Mouse (Mus musculus): ENCODE results near the gene Kat2b. TPM values are rescaled to one million over a fixed set of nuclear protein-coding genes. Genes with fewer than 3 reads are reported as not detected.
"Not testable (repeated sequence)": the region's sequence is repeated elsewhere in the genome, so short reads cannot be mapped to it uniquely, and the experiment has no call there.

Gene Kat2b
- polyA plus RNA-seq, 1 experiment from 2014 or later = 5.0 TPM

DNA sequence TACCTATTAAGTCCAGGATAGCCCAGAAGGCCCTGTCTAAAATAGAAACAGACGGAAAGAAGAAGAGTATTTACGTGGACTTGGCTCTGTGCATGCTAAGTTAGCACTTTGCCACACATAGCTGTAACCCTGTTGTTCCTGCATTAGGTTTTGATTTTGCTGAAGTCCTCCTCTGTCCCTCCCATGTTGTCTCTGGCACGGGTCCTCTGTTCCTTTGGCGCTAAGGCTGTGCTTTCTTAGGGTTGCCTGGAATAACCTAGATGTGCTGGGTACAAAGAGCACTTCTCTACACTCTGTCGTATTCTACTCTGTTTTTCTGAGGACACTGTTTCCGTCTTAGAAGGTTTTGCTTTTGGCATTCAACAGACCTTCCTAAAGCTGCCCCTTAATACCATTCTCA, 88.4 kb downstream of the Kat2b start:
- WGBS = 90% methylated on average over 6 of the region's 6 CpGs
- Histone ChIP-seq H3K27me3 (no peaks in the 10 kb centered on the region), H3K9ac (replicated peaks) (no peak overlapping the region), H3K9me3 (no peaks in the 10 kb centered on the region), H3K4me3 (replicated peaks) (no peak overlapping the region), H3K27ac (no peak overlapping the region), H3K36me3 (peaks cover 44% of the 10 kb centered on the region), H3K4me1 (replicated peaks) (peaks cover 18% of the 10 kb centered on the region), H3K4me2 (replicated peaks) (no peak overlapping the region)
- no peak for ATAC-seq

DNA sequence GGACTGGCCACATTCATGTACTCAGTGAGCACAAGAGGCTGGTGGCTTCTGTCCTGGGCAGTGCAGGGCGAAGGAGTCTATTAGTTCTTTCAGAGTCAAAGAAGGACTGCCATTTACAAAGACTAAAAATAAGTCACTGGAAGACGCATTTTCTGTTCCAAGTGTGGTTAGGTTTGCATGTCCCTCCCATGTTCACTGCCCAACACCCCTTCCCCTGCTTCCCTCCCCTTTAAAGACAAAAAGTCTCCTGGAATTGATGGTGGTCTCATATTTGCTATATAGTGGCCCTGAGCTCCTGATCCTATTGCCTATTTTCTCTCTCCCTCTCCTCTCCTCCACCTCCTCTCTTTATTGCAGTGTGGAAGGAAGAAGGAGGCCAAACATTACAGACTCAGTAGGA, 89.3 kb downstream of the Kat2b start:
- Histone ChIP-seq H3K4me3 (replicated peaks) (no peak overlapping the region), H3K27ac (no peak overlapping the region), H3K27me3 (no peaks in the 10 kb centered on the region), H3K4me2 (replicated peaks) (no peak overlapping the region), H3K4me1 (replicated peaks) (peaks cover 15% of the 10 kb centered on the region; the same call in 1 of the 2 replicates), H3K36me3 (peaks cover 49% of the 10 kb centered on the region), H3K9me3 (no peaks in the 10 kb centered on the region), H3K9ac (replicated peaks) (no peak overlapping the region)
- WGBS = 89% methylated on average over 2 of the region's 2 CpGs
- ATAC-seq = no peak

DNA sequence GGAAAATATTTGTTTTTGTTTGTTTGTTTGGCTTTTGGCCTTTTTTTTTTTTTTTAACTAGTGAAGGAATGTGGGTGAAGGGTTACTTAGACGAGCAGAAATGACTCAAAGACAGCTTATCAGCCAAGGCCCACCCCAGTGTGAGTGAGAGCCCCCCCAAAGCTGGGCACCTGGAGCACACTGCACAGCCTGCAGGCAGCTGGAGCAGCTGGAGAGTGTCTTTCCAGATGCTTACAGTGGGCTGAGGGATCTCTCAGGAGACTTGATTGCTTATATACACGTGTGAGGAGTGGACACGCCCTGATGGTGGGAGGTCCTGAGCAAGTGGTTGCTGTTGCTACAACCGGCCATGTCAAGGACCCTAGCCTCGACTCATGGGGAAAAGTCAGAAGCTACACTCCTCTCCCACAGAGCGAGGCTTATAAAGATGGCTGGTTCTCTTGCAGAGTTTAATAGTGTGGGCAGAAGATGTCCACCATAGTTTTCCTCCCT, 89.8 kb downstream of the Kat2b start:
- 75% methylated on average over 6 of the region's 6 CpGs for WGBS
- Histone ChIP-seq H3K36me3 (peaks cover 49% of the 10 kb centered on the region), H3K9me3 (no peaks in the 10 kb centered on the region), H3K4me3 (replicated peaks) (no peak overlapping the region), H3K4me2 (replicated peaks) (no peak overlapping the region), H3K27me3 (no peaks in the 10 kb centered on the region), H3K9ac (replicated peaks) (no peak overlapping the region), H3K4me1 (replicated peaks) (peaks cover 20% of the 10 kb centered on the region; the same call in 1 of the 2 replicates), H3K27ac (no peak overlapping the region)
- no peak for ATAC-seq

DNA sequence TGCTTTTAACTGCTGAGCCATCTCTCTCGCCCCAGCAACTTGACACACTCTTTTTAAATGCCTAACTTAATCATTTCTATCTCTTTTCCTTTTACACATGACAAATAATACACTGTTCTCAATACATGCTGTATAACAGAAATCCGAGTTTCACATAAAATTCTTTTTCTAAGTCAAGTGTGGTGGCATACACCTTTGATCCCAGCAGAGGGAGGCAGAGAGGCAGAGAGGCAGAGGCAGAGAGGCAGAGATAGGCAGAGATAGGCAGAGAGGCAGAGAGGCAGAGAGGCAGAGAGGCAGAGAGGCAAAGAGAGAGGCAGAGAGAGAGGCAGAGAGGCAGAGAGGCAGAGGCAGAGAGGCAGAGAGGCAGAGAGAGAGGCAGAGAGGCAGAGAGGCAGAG, 90.7 kb downstream of the Kat2b start:
- ATAC-seq, H3K27me3 ChIP-seq: not testable (repeated sequence)

GRCm38 (mm10) chr17:53658668-53659067, 92.0 kb downstream of the Kat2b start:
- Histone ChIP-seq H3K36me3 (peaks cover 45% of the 10 kb centered on the region), H3K27me3 (no peaks in the 10 kb centered on the region), H3K9ac (replicated peaks) (no peak overlapping the region), H3K4me1 (replicated peaks) (peaks cover 22% of the 10 kb centered on the region; the same call in 1 of the 2 replicates), H3K27ac (no peak overlapping the region), H3K9me3 (no peaks in the 10 kb centered on the region), H3K4me3 (replicated peaks) (no peak overlapping the region), H3K4me2 (replicated peaks) (no peak overlapping the region)
- peak; percentile 66; the same call in 1 of the 2 replicates for ATAC-seq
- WGBS = 74% methylated on average over 2 of the region's 2 CpGs

More for the DNA sequence above, 90.7 kb downstream of the Kat2b start:
- not testable (repeated sequence) for H3K9ac ChIP-seq (replicated peaks); H3K4me2 ChIP-seq (replicated peaks); H3K27ac ChIP-seq; H3K4me3 ChIP-seq (replicated peaks); H3K9me3 ChIP-seq
- Histone ChIP-seq H3K36me3 (peaks cover 51% of the 10 kb centered on the region), H3K4me1 (replicated peaks) (peaks cover 22% of the 10 kb centered on the region; the same call in 1 of the 2 replicates)
- 81% methylated on average over 2 of the region's 2 CpGs for WGBS

DNA sequence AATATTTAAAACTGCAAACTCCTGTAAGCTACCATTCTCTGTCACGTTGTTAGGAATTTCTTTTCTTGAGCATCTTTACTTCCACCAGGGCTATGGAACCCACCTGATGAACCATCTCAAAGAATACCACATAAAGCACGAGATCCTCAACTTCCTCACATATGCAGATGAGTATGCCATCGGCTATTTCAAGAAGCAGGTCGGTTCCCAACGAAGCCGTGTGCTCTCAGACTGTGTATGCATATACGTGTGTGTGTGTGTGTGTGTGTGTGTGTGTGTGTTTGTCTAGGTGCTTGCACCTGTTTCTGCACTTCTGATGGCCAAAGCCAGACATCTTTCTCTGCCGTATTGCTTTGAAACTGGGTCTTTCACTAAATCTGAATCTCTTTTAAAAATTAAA, 92.6 kb downstream of the Kat2b start:
- WGBS = 79% methylated on average over 8 of the region's 8 CpGs
- Histone ChIP-seq H3K4me3 (replicated peaks) (no peak overlapping the region), H3K4me1 (replicated peaks) (peaks cover 22% of the 10 kb centered on the region; the same call in 1 of the 2 replicates), H3K27me3 (no peaks in the 10 kb centered on the region), H3K9me3 (no peaks in the 10 kb centered on the region), H3K4me2 (replicated peaks) (no peak overlapping the region), H3K36me3 (peaks cover 45% of the 10 kb centered on the region), H3K9ac (replicated peaks) (no peak overlapping the region), H3K27ac (no peak overlapping the region)
- no peak for ATAC-seq

DNA sequence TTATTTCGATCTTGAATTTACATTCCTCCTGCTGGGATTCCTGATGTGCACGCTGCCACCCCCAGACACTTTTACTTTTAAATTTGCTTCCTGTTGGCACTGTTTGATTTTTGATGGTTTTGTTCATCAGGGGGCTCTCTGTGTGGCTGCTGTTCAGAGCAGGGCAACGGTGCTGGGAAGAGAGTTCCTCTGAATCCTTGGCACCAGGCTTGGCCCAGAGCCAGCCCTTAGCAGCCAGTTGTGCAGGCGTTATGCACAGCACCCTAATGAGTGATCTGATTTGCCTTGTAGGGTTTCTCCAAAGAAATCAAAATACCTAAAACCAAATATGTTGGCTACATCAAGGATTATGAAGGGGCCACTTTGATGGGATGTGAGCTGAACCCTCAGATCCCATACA, 93.1 kb downstream of the Kat2b start:
- peaks cover 39% of the 10 kb centered on the region for H3K36me3 ChIP-seq
- 50% methylated on average over 4 of the region's 4 CpGs for WGBS
- no peak overlapping the region for H3K4me2 ChIP-seq (replicated peaks)
- peak; percentile 75 for ATAC-seq
- H3K9me3 ChIP-seq = no peaks in the 10 kb centered on the region
- H3K27me3 ChIP-seq = no peaks in the 10 kb centered on the region
- no peak overlapping the region for H3K4me3 ChIP-seq (replicated peaks)
- H3K4me1 ChIP-seq (replicated peaks) = peaks cover 22% of the 10 kb centered on the region; the same call in 1 of the 2 replicates
- H3K9ac ChIP-seq (replicated peaks) = no peak overlapping the region
- H3K27ac ChIP-seq = no peak overlapping the region

- ATAC-seq = no peak
- WGBS = 57% methylated on average over 6 of the region's 6 CpGs
- Histone ChIP-seq H3K4me3 (replicated peaks) (no peak overlapping the region), H3K4me2 (replicated peaks) (no peak overlapping the region), H3K4me1 (replicated peaks) (peaks cover 22% of the 10 kb centered on the region; the same call in 1 of the 2 replicates), H3K27me3 (no peaks in the 10 kb centered on the region), H3K9me3 (no peaks in the 10 kb centered on the region), H3K27ac (no peak overlapping the region), H3K9ac (replicated peaks) (no peak overlapping the region), H3K36me3 (peaks cover 35% of the 10 kb centered on the region)
Observed at GRCm38 (mm10) chr17:53661056-53661840, 94.6 kb downstream of the Kat2b start.

DNA sequence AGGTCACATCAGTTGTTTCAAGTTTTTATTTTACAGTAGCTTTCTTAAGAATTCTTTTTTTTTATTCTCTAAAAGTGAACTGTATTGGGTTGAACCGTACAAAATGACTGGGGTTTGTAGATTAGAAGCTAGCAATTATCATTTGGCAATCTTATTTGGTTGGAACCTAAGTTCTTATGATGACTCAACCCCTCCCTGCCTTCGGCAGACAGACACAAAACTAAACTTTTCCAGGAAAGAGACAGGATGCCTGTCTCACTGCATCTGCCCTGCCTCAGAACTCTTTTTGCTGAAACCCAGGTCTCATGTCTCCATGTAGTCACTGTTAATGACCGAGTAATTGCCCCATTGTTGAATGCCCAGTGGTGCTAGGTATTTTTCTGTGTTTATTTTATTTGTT, 97.6 kb downstream of the Kat2b start:
- WGBS = 92% methylated on average over 3 of the region's 3 CpGs
- ATAC-seq = no peak
- peaks cover 51% of the 10 kb centered on the region for H3K36me3 ChIP-seq
- no peak overlapping the region for H3K9ac ChIP-seq (replicated peaks)
- H3K4me2 ChIP-seq (replicated peaks) = no peak overlapping the region
- H3K27me3 ChIP-seq = no peaks in the 10 kb centered on the region
- no peaks in the 10 kb centered on the region for H3K9me3 ChIP-seq
- H3K4me1 ChIP-seq (replicated peaks) = peaks cover 14% of the 10 kb centered on the region; the same call in 1 of the 2 replicates
- H3K27ac ChIP-seq = no peak overlapping the region
- H3K4me3 ChIP-seq (replicated peaks) = no peak overlapping the region

- no peaks in the 10 kb centered on the region for H3K9me3 ChIP-seq
- peaks cover 10% of the 10 kb centered on the region; the same call in 1 of the 2 replicates for H3K4me1 ChIP-seq (replicated peaks)
- no peak overlapping the region for H3K9ac ChIP-seq (replicated peaks)
- H3K27ac ChIP-seq = no peak overlapping the region
- H3K27me3 ChIP-seq = no peaks in the 10 kb centered on the region
- H3K36me3 ChIP-seq = peaks cover 52% of the 10 kb centered on the region
- no peak overlapping the region for H3K4me2 ChIP-seq (replicated peaks)
- no peak overlapping the region for H3K4me3 ChIP-seq (replicated peaks)
- WGBS = 77% methylated on average over 2 of the region's 2 CpGs
- no peak for ATAC-seq
Observed at GRCm38 (mm10) chr17:53664703-53665382, 98.2 kb downstream of the Kat2b start.

GRCm38 (mm10) chr17:53670453-53670852, 103.8 kb downstream of the Kat2b start:
- H3K36me3 ChIP-seq = peaks cover 53% of the 10 kb centered on the region
- no peaks in the 10 kb centered on the region for H3K4me1 ChIP-seq (replicated peaks)
- H3K27me3 ChIP-seq = no peaks in the 10 kb centered on the region
- H3K4me3 ChIP-seq (replicated peaks) = no peak overlapping the region
- no peak for ATAC-seq
- no peaks in the 10 kb centered on the region for H3K9me3 ChIP-seq
- WGBS = 90% methylated on average over 8 of the region's 8 CpGs
- H3K9ac ChIP-seq (replicated peaks) = no peak overlapping the region
- H3K27ac ChIP-seq = no peak overlapping the region
- H3K4me2 ChIP-seq (replicated peaks) = no peak overlapping the region

- no peak overlapping the region for H3K4me3 ChIP-seq (replicated peaks)
- 81% methylated on average over 8 of the region's 8 CpGs for WGBS
- no peaks in the 10 kb centered on the region for H3K9me3 ChIP-seq
- H3K36me3 ChIP-seq = peaks cover 19% of the 10 kb centered on the region; the same call in 1 of the 2 replicates
- peak; percentile 79 for ATAC-seq
- H3K9ac ChIP-seq (replicated peaks) = no peak overlapping the region
- no peak overlapping the region for H3K4me2 ChIP-seq (replicated peaks)
- H3K27ac ChIP-seq = no peak overlapping the region; the same call in 1 of the 2 replicates
- no peaks in the 10 kb centered on the region for H3K4me1 ChIP-seq (replicated peaks)
- no peaks in the 10 kb centered on the region for H3K27me3 ChIP-seq
Observed at GRCm38 (mm10) chr17:53678716-53679115, 112.1 kb downstream of the Kat2b start.

Measured in midbrain, embryonic 13.5 days (tissue).